Mouse (Mus musculus) bone marrow macrophage, adult 2 months (primary cell): Measurements from ENCODE around the gene Tnni1. TPM values are rescaled to one million over a fixed set of nuclear protein-coding genes. Genes with fewer than 3 reads are reported as not detected.

Experiments used
- H3K27ac ChIP-seq: 2 replicates; pipeline ENCODE4 v1.5.1; 2012; ENCODE audit warnings: low read depth, low read length; ENCODE audit not compliant: insufficient read depth
- H3K4me1 ChIP-seq: 2 replicates; pipeline ENCODE4 v1.6.1; 2012; ENCODE audit warnings: low read length; ENCODE audit not compliant: control insufficient read depth, insufficient read depth
- H3K4me3 ChIP-seq: 2 replicates; pipeline ENCODE4 v1.5.1; 2012; ENCODE audit warnings: mild to moderate bottlenecking, low read length, moderate library complexity; ENCODE audit not compliant: insufficient read depth
- CTCF ChIP-seq: IDR thresholded peaks from 2 replicates; pipeline ENCODE4 v1.5.1; 2012; ENCODE audit warnings: low read depth, mild to moderate bottlenecking, low read length, moderate library complexity
- POLR2A ChIP-seq: IDR thresholded peaks from 2 replicates; pipeline ENCODE4 v1.6.1; 2012; ENCODE audit warnings: mild to moderate bottlenecking, low read depth, low read length, borderline replicate concordance
- polyA plus RNA-seq: library from polyadenylated mRNA; stranded (reverse); fragments of >200 nt; gene quantifications from 2 replicates; pipeline ENCODE4 v1.2.4, GENCODE M21; 2012; ENCODE audit not compliant: missing spikeins, insufficient read depth, insufficient read length

Tnni1 gene
- not detected in 2 replicates for polyA plus RNA-seq

GRCm38 (mm10) chr1:135778780-135779535 lies at the start of gene Tnni1:
Gene Tnni1, plus strand, starts transcription at chr1:135779434.
- TF ChIP-seq POLR2A (no peak), CTCF (no peak)
- H3K4me3 ChIP-seq = no peak within 1 kb of the TSS
- peaks cover 20% of the 10 kb centered on the region for H3K4me1 ChIP-seq
- no peak within 1 kb of the TSS for H3K27ac ChIP-seq

- no peak for TF ChIP-seq CTCF
- no peak for TF ChIP-seq POLR2A
- Histone ChIP-seq H3K4me3 (peak overlapping the region; percentile 69), H3K27ac (peak overlapping the region; percentile 56), H3K4me1 (peaks cover 34% of the 10 kb centered on the region)
These were observed 49.4 kb upstream of the Tnni1 start for GRCm38 (mm10) chr1:135729821-135730220.

- no peak for TF ChIP-seq CTCF
- no peak for TF ChIP-seq POLR2A
- peaks cover 38% of the 10 kb centered on the region for H3K4me1 ChIP-seq
- no peak overlapping the region for H3K27ac ChIP-seq
- H3K4me3 ChIP-seq = peak overlapping the region; percentile 69
These were observed 48.9 kb upstream of the Tnni1 start for GRCm38 (mm10) chr1:135730296-135730695.

- peaks cover 30% of the 10 kb centered on the region for H3K4me1 ChIP-seq
- no peak overlapping the region for H3K27ac ChIP-seq
- H3K4me3 ChIP-seq = no peak overlapping the region
These were observed 47.8 kb upstream of the Tnni1 start for GRCm38 (mm10) chr1:135731393-135731792.

GRCm38 (mm10) chr1:135731897-135732684 lies 47.1 kb upstream of the Tnni1 start:
- Histone ChIP-seq H3K4me1 (peaks cover 30% of the 10 kb centered on the region), H3K27ac (no peak overlapping the region), H3K4me3 (no peak overlapping the region)
- TF ChIP-seq POLR2A = no peak
- TF ChIP-seq CTCF = no peak

More at GRCm38 (mm10) chr1:135731393-135731792, 47.8 kb upstream of the Tnni1 start:
- TF ChIP-seq CTCF (no peak), POLR2A (no peak)

GRCm38 (mm10) chr1:135734225-135734937 lies 44.9 kb upstream of the Tnni1 start:
- Histone ChIP-seq H3K4me1 (peaks cover 23% of the 10 kb centered on the region), H3K27ac (no peak overlapping the region), H3K4me3 (no peak overlapping the region)
- TF ChIP-seq CTCF (no peak), POLR2A (no peak)

- TF ChIP-seq CTCF = no peak
- no peak overlapping the region for H3K4me3 ChIP-seq
- H3K27ac ChIP-seq = no peak overlapping the region
- peaks cover 18% of the 10 kb centered on the region for H3K4me1 ChIP-seq
These were observed 43.8 kb upstream of the Tnni1 start for GRCm38 (mm10) chr1:135735460-135735859.

GRCm38 (mm10) chr1:135744987-135745386 lies 34.2 kb upstream of the Tnni1 start:
- Histone ChIP-seq H3K4me1 (0 out of 2 replicates have a peak, but pooled peaks cover 2% of the 10 kb centered on the region), H3K4me3 (no peak overlapping the region), H3K27ac (no peak overlapping the region)
- TF ChIP-seq POLR2A (no peak), CTCF (no peak)

- TF ChIP-seq CTCF (no peak), POLR2A (no peak)
- Histone ChIP-seq H3K4me1 (0 out of 2 replicates have a peak, but pooled peaks cover 2% of the 10 kb centered on the region), H3K4me3 (no peak overlapping the region)
These were observed 33.0 kb upstream of the Tnni1 start for GRCm38 (mm10) chr1:135746248-135746647.

More at GRCm38 (mm10) chr1:135746248-135746647, 33.0 kb upstream of the Tnni1 start:
- no peak overlapping the region for H3K27ac ChIP-seq
